Comparison of ENCODE assay signal across 15 mouse cellular contexts in genomic region chr3:114483904-114484303, GRCm38 (mm10).
"Had no signal": no experiment of that assay in that cellular context is flagged by ENCODE, and none has a peak within 500 bp of the region (broad histone marks: within the 10 kb centered on the region; RNA-seq: fewer than 3 reads in every experiment).

No protein-coding gene starts in this region.

- H3K9ac ChIP-seq: neural tube, embryonic 15.5 days; stomach, embryonic 15.5 days had no signal

- H3K27me3 ChIP-seq: neural tube, embryonic 15.5 days; stomach, embryonic 15.5 days had no signal

- H3K4me2 ChIP-seq: neural tube, embryonic 15.5 days; stomach, embryonic 15.5 days had no signal

- H3K9me3 ChIP-seq: neural tube, embryonic 15.5 days; stomach, embryonic 15.5 days had no signal

- H3K27ac ChIP-seq: neural tube, embryonic 15.5 days; stomach, embryonic 15.5 days; stomach, postnatal 0 days had no signal

- H3K4me3 ChIP-seq: neural tube, embryonic 15.5 days; stomach, embryonic 15.5 days had no signal

- H3K4me1 ChIP-seq: neural tube, embryonic 15.5 days; stomach, embryonic 15.5 days had no signal

- H3K36me3 ChIP-seq: neural tube, embryonic 15.5 days; stomach, embryonic 15.5 days had no signal

- DNase-seq: retina, postnatal 1 day; right cerebral cortex, adult 18-20 months; right cerebral cortex, postnatal 14 days; right cerebral cortex, postnatal 25 days; right cerebral cortex, postnatal 4 days; spleen, adult 18-20 months; thymus, adult 18-20 months; thymus, adult 2 months; thymus, postnatal 14 days; thymus, postnatal 25 days; thymus, postnatal 36 days; thymus, postnatal 4 days had no signal
